Mouse (Mus musculus) erythroblast, embryonic 14.5 days (primary cell): ENCODE data around the gene Ppp4r1.

Source experiments
- GATA1 ChIP-seq: IDR thresholded peaks from 2 replicates; pipeline ENCODE4 v1.6.1; 2012; ENCODE audit warnings: low read length, inconsistent platforms, mixed read lengths
- TAL1 ChIP-seq: IDR thresholded peaks from 3 replicates; pipeline ENCODE4 v1.6.1; 2012; ENCODE audit warnings: low read length, inconsistent platforms, mixed read lengths

DNA sequence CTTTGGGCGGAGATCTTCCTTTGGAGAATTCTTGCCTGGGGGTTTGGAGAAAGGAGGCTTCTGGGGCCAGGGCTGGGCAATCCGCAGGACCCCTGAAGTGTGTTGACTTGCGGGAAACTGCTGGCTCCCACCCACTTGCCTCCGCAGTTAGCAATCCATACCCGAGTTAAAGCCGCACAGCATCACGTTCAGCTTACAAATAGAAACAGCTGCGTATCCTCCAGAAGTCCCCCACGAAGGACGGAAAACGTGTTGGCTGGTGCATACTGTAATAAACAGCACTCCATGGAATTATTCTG, 103.0 kb downstream of the Ppp4r1 start:
- TF ChIP-seq GATA1 (no peak), TAL1 (no peak)
